Mouse (Mus musculus): ENCODE data around the gene C1ql2. TPM values are rescaled to one million over a fixed set of nuclear protein-coding genes. Genes with fewer than 3 reads are reported as not detected.
A peak's percentile ranks its signal among the peaks of the same experiment; 100 is the strongest.

Gene C1ql2
- polyA plus RNA-seq (2012; rRNA removed) (0.03 and 0.05 TPM in 2 replicates), polyA plus RNA-seq (2014; fragmentation: Nextera tagmentation; extraction: Ambion mirVana) (not detected in 2 replicates)

- no peak within 1 kb of the TSS for H3K27ac ChIP-seq (replicated peaks; ENCODE audit: low read depth, low read length)
- H3K27me3 ChIP-seq (ENCODE audit: control insufficient read depth, insufficient read depth, low read length) = peaks cover 76% of the 10 kb centered on the region
- WGBS = under 1% methylated on average over 43 of the region's 73 CpGs
- peak within 1 kb of the TSS; percentile 47 for H3K4me2 ChIP-seq (replicated peaks; ENCODE audit: low read depth, low read length, severe bottlenecking)
- H3K9me3 ChIP-seq (ENCODE audit: control insufficient read depth, low read length) = no peaks in the 10 kb centered on the region
- peaks cover 5% of the 10 kb centered on the region for H3K4me1 ChIP-seq (ENCODE audit: control insufficient read depth, insufficient read depth, low read length)
- ATAC-seq (ENCODE audit: low FRiP score, low read depth) (no peak), DNase-seq (ENCODE audit: low spot score) (no peak)
- H3K4me3 ChIP-seq (replicated peaks; ENCODE audit: low read length) = peak within 1 kb of the TSS; percentile 26
- H3K9ac ChIP-seq (ENCODE audit: low read depth, low read length, severe bottlenecking) = no peak within 1 kb of the TSS
- no peak for TF ChIP-seq POLR2A (IDR thresholded peaks at IDR 0.05; ENCODE audit: borderline replicate concordance, extremely low read depth, insufficient read depth, insufficient read length)
- no peaks in the 10 kb centered on the region for H3K36me3 ChIP-seq (ENCODE audit: control insufficient read depth, insufficient read depth, low read length)
Measured at GRCm38 (mm10) chr1:120340419-120341171, at the start of gene C1ql2. Gene C1ql2 (plus strand): TSS chr1:120340582.

GRCm38 (mm10) chr1:120291709-120292108, 48.7 kb upstream of the C1ql2 start:
- no peaks in the 10 kb centered on the region for H3K4me1 ChIP-seq (ENCODE audit: control insufficient read depth, insufficient read depth, low read length)
- H3K4me3 ChIP-seq (replicated peaks; ENCODE audit: low read length) = no peak overlapping the region
- ATAC-seq (ENCODE audit: low FRiP score, low read depth) = no peak
- no peaks in the 10 kb centered on the region for H3K27me3 ChIP-seq (ENCODE audit: control insufficient read depth, insufficient read depth, low read length)
- no peaks in the 10 kb centered on the region; the same call in 1 of the 2 replicates for H3K9me3 ChIP-seq (ENCODE audit: control insufficient read depth, low read length)
- 78% methylated on average over 3 of the region's 3 CpGs for WGBS
- H3K36me3 ChIP-seq (ENCODE audit: control insufficient read depth, insufficient read depth, low read length) = no peaks in the 10 kb centered on the region
- H3K9ac ChIP-seq (ENCODE audit: low read depth, low read length, severe bottlenecking) = no peak overlapping the region
- H3K27ac ChIP-seq (replicated peaks; ENCODE audit: low read depth, low read length) = no peak overlapping the region
- DNase-seq (ENCODE audit: low spot score) = no peak
- no peak overlapping the region for H3K4me2 ChIP-seq (replicated peaks; ENCODE audit: low read depth, low read length, severe bottlenecking)
- TF ChIP-seq POLR2A (IDR thresholded peaks at IDR 0.05; ENCODE audit: borderline replicate concordance, extremely low read depth, insufficient read depth, insufficient read length) = no peak

- Histone ChIP-seq H3K27ac (replicated peaks; ENCODE audit: low read depth, low read length) (no peak overlapping the region), H3K4me1 (ENCODE audit: control insufficient read depth, insufficient read depth, low read length) (no peaks in the 10 kb centered on the region), H3K4me2 (replicated peaks; ENCODE audit: low read depth, low read length, severe bottlenecking) (no peak overlapping the region), H3K36me3 (ENCODE audit: control insufficient read depth, insufficient read depth, low read length) (no peaks in the 10 kb centered on the region), H3K4me3 (replicated peaks; ENCODE audit: low read length) (no peak overlapping the region), H3K9me3 (ENCODE audit: control insufficient read depth, low read length) (no peaks in the 10 kb centered on the region; the same call in 1 of the 2 replicates), H3K9ac (ENCODE audit: low read depth, low read length, severe bottlenecking) (no peak overlapping the region), H3K27me3 (ENCODE audit: control insufficient read depth, insufficient read depth, low read length) (no peaks in the 10 kb centered on the region)
- no peak for ATAC-seq (ENCODE audit: low FRiP score, low read depth)
- no peak for TF ChIP-seq POLR2A (IDR thresholded peaks at IDR 0.05; ENCODE audit: borderline replicate concordance, extremely low read depth, insufficient read depth, insufficient read length)
- no peak for DNase-seq (ENCODE audit: low spot score)
- WGBS = 32% methylated on average over 1 of the region's 1 CpGs
Measured at GRCm38 (mm10) chr1:120293803-120294202, 46.6 kb upstream of the C1ql2 start.

- ATAC-seq (ENCODE audit: low FRiP score, low read depth) = no peak
- no peak for DNase-seq (ENCODE audit: low spot score)
- WGBS = 90% methylated on average over 2 of the region's 2 CpGs
- Histone ChIP-seq H3K4me2 (replicated peaks; ENCODE audit: low read depth, low read length, severe bottlenecking) (no peak overlapping the region), H3K27ac (replicated peaks; ENCODE audit: low read depth, low read length) (no peak overlapping the region), H3K9ac (ENCODE audit: low read depth, low read length, severe bottlenecking) (no peak overlapping the region), H3K27me3 (ENCODE audit: control insufficient read depth, insufficient read depth, low read length) (no peaks in the 10 kb centered on the region), H3K4me1 (ENCODE audit: control insufficient read depth, insufficient read depth, low read length) (no peaks in the 10 kb centered on the region), H3K36me3 (ENCODE audit: control insufficient read depth, insufficient read depth, low read length) (no peaks in the 10 kb centered on the region), H3K9me3 (ENCODE audit: control insufficient read depth, low read length) (no peaks in the 10 kb centered on the region; the same call in 1 of the 2 replicates), H3K4me3 (replicated peaks; ENCODE audit: low read length) (no peak overlapping the region)
- TF ChIP-seq POLR2A (IDR thresholded peaks at IDR 0.05; ENCODE audit: borderline replicate concordance, extremely low read depth, insufficient read depth, insufficient read length) = no peak
Measured at GRCm38 (mm10) chr1:120296936-120297335, 43.4 kb upstream of the C1ql2 start.

GRCm38 (mm10) chr1:120305801-120306200, 34.6 kb upstream of the C1ql2 start:
- WGBS = 66% methylated on average over 2 of the region's 2 CpGs
- H3K27ac ChIP-seq (replicated peaks; ENCODE audit: low read depth, low read length) = no peak overlapping the region

More at GRCm38 (mm10) chr1:120305801-120306200, 34.6 kb upstream of the C1ql2 start:
- H3K36me3 ChIP-seq (ENCODE audit: control insufficient read depth, insufficient read depth, low read length) = no peaks in the 10 kb centered on the region
- H3K27me3 ChIP-seq (ENCODE audit: control insufficient read depth, insufficient read depth, low read length) = no peaks in the 10 kb centered on the region
- ATAC-seq (ENCODE audit: low FRiP score, low read depth) (no peak), DNase-seq (ENCODE audit: low spot score) (no peak)
- H3K4me1 ChIP-seq (ENCODE audit: control insufficient read depth, insufficient read depth, low read length) = no peaks in the 10 kb centered on the region
- TF ChIP-seq POLR2A (IDR thresholded peaks at IDR 0.05; ENCODE audit: borderline replicate concordance, extremely low read depth, insufficient read depth, insufficient read length) = no peak
- no peak overlapping the region for H3K9ac ChIP-seq (ENCODE audit: low read depth, low read length, severe bottlenecking)
- H3K9me3 ChIP-seq (ENCODE audit: control insufficient read depth, low read length) = no peaks in the 10 kb centered on the region
- H3K4me2 ChIP-seq (replicated peaks; ENCODE audit: low read depth, low read length, severe bottlenecking) = no peak overlapping the region
- no peak overlapping the region for H3K4me3 ChIP-seq (replicated peaks; ENCODE audit: low read length)
